Mouse (Mus musculus) ES-Bruce4 (cell line): ENCODE results near the gene Plekhm1. TPM values are rescaled to one million over a fixed set of nuclear protein-coding genes. Genes with fewer than 3 reads are reported as not detected.

Source experiments
- H3K27ac ChIP-seq: 2 replicates; pipeline ENCODE4 v1.5.1; 2012; ENCODE audit warnings: low read length, inconsistent platforms; ENCODE audit not compliant: insufficient read depth
- H3K27me3 ChIP-seq: 2 replicates; pipeline ENCODE4 v1.6.1; 2012; ENCODE audit warnings: mild to moderate bottlenecking, low read length, inconsistent platforms; ENCODE audit not compliant: control insufficient read depth, poor library complexity, insufficient read depth, severe bottlenecking
- H3K36me3 ChIP-seq: 2 replicates; pipeline ENCODE4 v1.6.1; 2012; ENCODE audit warnings: inconsistent platforms, mild to moderate bottlenecking, low read length, moderate library complexity; ENCODE audit not compliant: control insufficient read depth, poor library complexity, insufficient read depth, severe bottlenecking
- H3K4me1 ChIP-seq: one replicate; pipeline ENCODE4 v1.8.1; 2011; ENCODE audit warnings: low read length; ENCODE audit not compliant: control insufficient read depth, insufficient read depth
- H3K4me3 ChIP-seq: 2 replicates; pipeline ENCODE4 v1.5.1; 2011; ENCODE audit warnings: low read depth, mild to moderate bottlenecking, low read length
- H3K9ac ChIP-seq: 2 replicates; pipeline ENCODE4 v1.6.1; 2012; ENCODE audit warnings: low read depth, mild to moderate bottlenecking, inconsistent platforms; ENCODE audit not compliant: poor library complexity, severe bottlenecking
- H3K9me3 ChIP-seq: replicated peaks from 2 replicates; pipeline ENCODE4 v1.6.1; 2012; ENCODE audit warnings: mild to moderate bottlenecking, low read length, inconsistent platforms; ENCODE audit not compliant: control insufficient read depth, poor library complexity, insufficient read depth, severe bottlenecking
- CTCF ChIP-seq: IDR thresholded peaks from one replicate; pipeline ENCODE4 v1.8.1; 2011; ENCODE audit warnings: low read depth, low read length
- EP300 ChIP-seq: IDR thresholded peaks from 2 replicates; pipeline ENCODE4 v1.6.1; 2011; ENCODE audit warnings: low read depth, low read length; ENCODE audit not compliant: insufficient read depth
- POLR2A ChIP-seq: IDR thresholded peaks from one replicate; pipeline ENCODE4 v1.8.1; 2011; ENCODE audit warnings: low read length; ENCODE audit not compliant: insufficient read depth
- polyA plus RNA-seq: library from polyadenylated mRNA; stranded (reverse); fragments of >200 nt; gene quantifications from 2 replicates; pipeline ENCODE4 v1.2.4, GENCODE M21; 2011; ENCODE audit warnings: low read depth; ENCODE audit not compliant: missing spikeins, insufficient read depth, insufficient read length

Plekhm1 gene
- polyA plus RNA-seq, 1 experiment, result 22.0 TPM

GRCm38 (mm10) chr11:103375772-103376171 lies 36.7 kb downstream of the Plekhm1 start:
- no peak overlapping the region for H3K4me3 ChIP-seq
- TF ChIP-seq CTCF (no peak), EP300 (no peak), POLR2A (no peak)
- no peaks in the 10 kb centered on the region for H3K4me1 ChIP-seq
- H3K9ac ChIP-seq, result no peak overlapping the region
- no peaks in the 10 kb centered on the region for H3K9me3 ChIP-seq
- no peak overlapping the region for H3K27ac ChIP-seq
- H3K36me3 ChIP-seq, result peaks cover 61% of the 10 kb centered on the region
- H3K27me3 ChIP-seq, result no peaks in the 10 kb centered on the region

- Histone ChIP-seq H3K9ac (no peak overlapping the region), H3K4me3 (no peak overlapping the region), H3K27me3 (no peaks in the 10 kb centered on the region), H3K36me3 (peaks cover 63% of the 10 kb centered on the region), H3K27ac (no peak overlapping the region), H3K9me3 (no peaks in the 10 kb centered on the region), H3K4me1 (no peaks in the 10 kb centered on the region)
- TF ChIP-seq POLR2A (no peak), CTCF (no peak), EP300 (no peak)
Observed at GRCm38 (mm10) chr11:103375258-103375657, 37.2 kb downstream of the Plekhm1 start.

GRCm38 (mm10) chr11:103373922-103374321 lies 38.6 kb downstream of the Plekhm1 start:
- TF ChIP-seq POLR2A (no peak), EP300 (no peak), CTCF (no peak)
- Histone ChIP-seq H3K4me1 (peaks cover 2% of the 10 kb centered on the region), H3K4me3 (no peak overlapping the region), H3K27ac (no peak overlapping the region), H3K27me3 (no peaks in the 10 kb centered on the region), H3K36me3 (peaks cover 53% of the 10 kb centered on the region), H3K9me3 (no peaks in the 10 kb centered on the region), H3K9ac (no peak overlapping the region)

GRCm38 (mm10) chr11:103372561-103372960 lies 39.9 kb downstream of the Plekhm1 start:
- Histone ChIP-seq H3K27ac (no peak overlapping the region), H3K36me3 (peaks cover 43% of the 10 kb centered on the region), H3K27me3 (no peaks in the 10 kb centered on the region), H3K4me1 (peaks cover 2% of the 10 kb centered on the region), H3K4me3 (no peak overlapping the region), H3K9ac (no peak overlapping the region), H3K9me3 (no peaks in the 10 kb centered on the region)
- TF ChIP-seq POLR2A (no peak), CTCF (no peak), EP300 (no peak)

GRCm38 (mm10) chr11:103372068-103372467 lies 40.4 kb downstream of the Plekhm1 start:
- H3K27ac ChIP-seq, result no peak overlapping the region
- no peak overlapping the region for H3K9ac ChIP-seq
- TF ChIP-seq CTCF (no peak), POLR2A (no peak), EP300 (no peak)
- H3K27me3 ChIP-seq, result no peaks in the 10 kb centered on the region
- peaks cover 43% of the 10 kb centered on the region for H3K36me3 ChIP-seq
- H3K9me3 ChIP-seq, result no peaks in the 10 kb centered on the region
- H3K4me3 ChIP-seq, result no peak overlapping the region
- H3K4me1 ChIP-seq, result peaks cover 2% of the 10 kb centered on the region

GRCm38 (mm10) chr11:103371222-103371539 lies 41.3 kb downstream of the Plekhm1 start:
- H3K36me3 ChIP-seq, result peaks cover 43% of the 10 kb centered on the region
- no peaks in the 10 kb centered on the region for H3K27me3 ChIP-seq
- peaks cover 2% of the 10 kb centered on the region for H3K4me1 ChIP-seq
- no peak overlapping the region for H3K4me3 ChIP-seq
- H3K27ac ChIP-seq, result no peak overlapping the region
- H3K9ac ChIP-seq, result no peak overlapping the region
- H3K9me3 ChIP-seq, result no peaks in the 10 kb centered on the region
- no peak for TF ChIP-seq EP300
- no peak for TF ChIP-seq POLR2A
- TF ChIP-seq CTCF, result no peak
